ENCODE assay signal across 9 mouse cellular contexts in the genomic region with DNA sequence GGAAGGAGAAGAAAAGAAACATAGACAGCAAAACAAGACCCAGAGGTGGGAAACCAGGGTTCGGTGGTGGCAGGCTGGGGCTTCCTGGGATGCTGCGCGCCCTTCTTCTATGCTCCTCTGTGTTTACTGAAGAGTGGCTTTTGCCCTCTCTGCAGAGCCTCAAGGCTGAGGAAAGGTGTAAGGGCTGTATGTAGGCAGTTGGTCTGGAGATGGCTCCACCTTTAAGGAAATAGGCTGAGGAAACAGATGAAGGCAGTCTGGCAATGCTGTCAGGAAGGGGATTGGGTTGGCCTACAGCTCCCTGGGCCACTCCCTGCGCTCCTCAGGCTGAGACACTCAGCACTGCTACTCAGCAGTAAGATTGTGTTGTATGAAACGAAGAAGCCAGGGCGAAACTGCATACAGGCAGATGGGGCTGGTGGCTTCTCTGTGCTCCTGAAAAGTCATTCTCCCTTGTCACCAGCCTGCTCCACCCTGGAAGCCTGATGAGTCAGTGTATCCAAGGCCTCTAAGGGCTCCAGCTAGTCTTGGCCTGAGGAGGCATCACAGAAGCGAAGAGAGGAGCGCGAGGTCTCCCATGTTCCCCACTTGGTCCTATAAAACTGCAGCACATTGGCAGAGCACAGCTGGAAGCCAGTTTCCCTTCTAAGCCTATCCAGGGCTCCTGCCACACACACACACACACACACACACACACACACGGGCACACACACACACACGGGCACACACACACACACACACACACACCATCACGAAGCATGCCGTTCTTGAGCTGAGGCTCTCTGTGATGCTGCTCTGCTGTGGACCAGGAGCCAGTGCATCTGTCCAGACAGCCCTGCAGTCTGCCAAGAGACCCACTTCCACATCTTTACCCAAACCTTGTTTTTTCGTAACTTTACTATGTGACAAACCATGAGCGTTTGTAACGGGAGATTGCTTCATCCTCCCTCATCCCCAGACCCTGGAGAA.
DNase-seq lines count a peak whose midpoint lies in the region; ATAC-seq and TF ChIP-seq lines count a peak whose summit lies in the region.
"Had no signal": no experiment of that assay in that cellular context is flagged by ENCODE, and none has a peak within 500 bp of the region (broad histone marks: within the 10 kb centered on the region; RNA-seq: fewer than 3 reads in every experiment).

No protein-coding gene starts in this region.

- peaks cover 24% of the 10 kb centered on the region for H3K4me1 ChIP-seq in kidney, embryonic 16.5 days (ENCODE audit: insufficient read depth, low read length)
- peaks cover 18% of the 10 kb centered on the region for H3K4me1 ChIP-seq in forebrain, embryonic 12.5 days
- 0 out of 2 replicates have a peak, but pooled peaks cover 6% of the 10 kb centered on the region for H3K4me1 ChIP-seq in kidney, postnatal 0 days (replicated peaks; ENCODE audit: insufficient read depth, low read length)
- no peaks in the 10 kb centered on the region for H3K4me1 ChIP-seq in liver, embryonic 11.5 days (replicated peaks; ENCODE audit: control insufficient read depth, insufficient read depth, low read length)
- no peaks in the 10 kb centered on the region for H3K4me1 ChIP-seq in thymus, adult 2 months (replicated peaks; ENCODE audit: control insufficient read depth, insufficient read depth, low read length)

- peak overlapping the region; percentile 36 for H3K4me2 ChIP-seq in kidney, embryonic 16.5 days (replicated peaks; ENCODE audit: low read depth, low read length)
- H3K4me2 ChIP-seq in forebrain, embryonic 12.5 days = peak overlapping the region; percentile 8; the same call in 1 of the 2 replicates
- peak overlapping the region; percentile 23 for H3K4me2 ChIP-seq in kidney, postnatal 0 days (ENCODE audit: low read length)
- no peak overlapping the region for H3K4me2 ChIP-seq in liver, embryonic 11.5 days

- 50% methylated on average over 16 of the region's 16 CpGs for WGBS in kidney, embryonic 16.5 days
- 58% methylated on average over 16 of the region's 16 CpGs for WGBS in forebrain, embryonic 12.5 days
- WGBS in kidney, postnatal 0 days = 55% methylated on average over 16 of the region's 16 CpGs
- WGBS in liver, embryonic 11.5 days = 80% methylated on average over 16 of the region's 16 CpGs
- 88% methylated on average over 16 of the region's 16 CpGs for WGBS in thymus, adult 2 months

- no peak for TF ChIP-seq POLR2A in thymus, adult 2 months (IDR thresholded peaks at IDR 0.05; ENCODE audit: control insufficient read depth, extremely low read depth, insufficient read depth, low read length, poor library complexity)

- no peak overlapping the region for H3K4me3 ChIP-seq in kidney, embryonic 16.5 days (ENCODE audit: low read length)
- H3K4me3 ChIP-seq in forebrain, embryonic 12.5 days (replicated peaks) = no peak overlapping the region
- no peak overlapping the region for H3K4me3 ChIP-seq in kidney, postnatal 0 days (replicated peaks; ENCODE audit: low read depth, low read length)
- no peak overlapping the region for H3K4me3 ChIP-seq in liver, embryonic 11.5 days (ENCODE audit: low read depth, low read length)
- no peak overlapping the region for H3K4me3 ChIP-seq in thymus, adult 2 months (ENCODE audit: control insufficient read depth, insufficient read depth, low read length)

- no peak for TF ChIP-seq CTCF in kidney, postnatal 0 days (IDR thresholded peaks at IDR 0.05; ENCODE audit: low read depth)
- TF ChIP-seq CTCF in thymus, adult 2 months (IDR thresholded peaks at IDR 0.05; ENCODE audit: borderline replicate concordance, control insufficient read depth, extremely low read depth, insufficient read depth, low read length, poor library complexity) = no peak

- ATAC-seq in kidney, embryonic 16.5 days (ENCODE audit: low FRiP score, low TSS enrichment) = peak; percentile 64
- 0 out of 2 replicates have a peak, but pooled peaks have one; percentile 3 for ATAC-seq in forebrain, embryonic 12.5 days (ENCODE audit: low FRiP score)
- peak; percentile 38; the same call in 1 of the 2 replicates for ATAC-seq in kidney, postnatal 0 days (replicated peaks; ENCODE audit: low FRiP score, low read depth)
- no peak for ATAC-seq in liver, embryonic 11.5 days (replicated peaks; ENCODE audit: low FRiP score)
- no peak for ATAC-seq in erythroid progenitor cell, adult 5-6 weeks (replicated peaks; ENCODE audit: low FRiP score, poor library complexity, severe bottlenecking)

- no peak for DNase-seq in kidney, adult 8-10 months
- DNase-seq in kidney, postnatal 0 days (ENCODE audit: low spot score) = peak; percentile 75
- peak; percentile 13 for DNase-seq in retina, postnatal 1 day
- no peak for DNase-seq in liver, embryonic 11.5 days (ENCODE audit: low spot score)
- no peak for DNase-seq in thymus, adult 2 months
- DNase-seq: thymus, adult 18-20 months had no signal

- no peaks in the 10 kb centered on the region for H3K36me3 ChIP-seq in kidney, embryonic 16.5 days (ENCODE audit: insufficient read depth, low read length)
- H3K36me3 ChIP-seq in forebrain, embryonic 12.5 days (replicated peaks) = no peaks in the 10 kb centered on the region
- no peaks in the 10 kb centered on the region for H3K36me3 ChIP-seq in kidney, postnatal 0 days (ENCODE audit: insufficient read depth, low read length)
- no peaks in the 10 kb centered on the region for H3K36me3 ChIP-seq in liver, embryonic 11.5 days (ENCODE audit: control insufficient read depth, insufficient read depth, low read length)
- H3K36me3 ChIP-seq in thymus, adult 2 months (ENCODE audit: control insufficient read depth, insufficient read depth, low read length) = no peaks in the 10 kb centered on the region

- H3K27me3 ChIP-seq in kidney, embryonic 16.5 days (ENCODE audit: insufficient read depth, low read length) = no peaks in the 10 kb centered on the region
- H3K27me3 ChIP-seq in forebrain, embryonic 12.5 days = peaks cover 4% of the 10 kb centered on the region; the same call in 1 of the 2 replicates
- H3K27me3 ChIP-seq in kidney, postnatal 0 days (ENCODE audit: insufficient read depth, low read length) = no peaks in the 10 kb centered on the region
- H3K27me3 ChIP-seq in liver, embryonic 11.5 days (replicated peaks; ENCODE audit: control insufficient read depth, insufficient read depth, low read length) = no peaks in the 10 kb centered on the region
- H3K27me3 ChIP-seq in thymus, adult 2 months (ENCODE audit: control insufficient read depth, insufficient read depth, low read length) = no peaks in the 10 kb centered on the region

- peak overlapping the region; percentile 28; the same call in 1 of the 2 replicates for H3K9ac ChIP-seq in kidney, embryonic 16.5 days (replicated peaks; ENCODE audit: low read length)
- peak overlapping the region; percentile 7; the same call in 1 of the 2 replicates for H3K9ac ChIP-seq in forebrain, embryonic 12.5 days
- H3K9ac ChIP-seq in kidney, postnatal 0 days (ENCODE audit: low read depth, low read length) = no peak overlapping the region
- H3K9ac ChIP-seq in liver, embryonic 11.5 days (ENCODE audit: low read depth, low read length) = no peak overlapping the region

- H3K9me3 ChIP-seq in kidney, embryonic 16.5 days (ENCODE audit: low read length) = no peaks in the 10 kb centered on the region
- H3K9me3 ChIP-seq in forebrain, embryonic 12.5 days = no peaks in the 10 kb centered on the region
- no peaks in the 10 kb centered on the region for H3K9me3 ChIP-seq in kidney, postnatal 0 days (replicated peaks; ENCODE audit: low read length)
- H3K9me3 ChIP-seq in liver, embryonic 11.5 days (ENCODE audit: control insufficient read depth, low read length) = no peaks in the 10 kb centered on the region

- H3K27ac ChIP-seq in kidney, embryonic 16.5 days (ENCODE audit: low read length) = peak overlapping the region; percentile 94
- peak overlapping the region; percentile 66 for H3K27ac ChIP-seq in forebrain, embryonic 12.5 days
- H3K27ac ChIP-seq in kidney, postnatal 0 days = peak overlapping the region; percentile 60; the same call in 1 of the 2 replicates
- no peak overlapping the region for H3K27ac ChIP-seq in liver, embryonic 11.5 days (ENCODE audit: low read depth, low read length)
- no peak overlapping the region for H3K27ac ChIP-seq in thymus, adult 2 months (ENCODE audit: control insufficient read depth, insufficient read depth, low read length)

Comparison
In these comparisons a context has a peak if more than half of its experiments do, and no peak if none do; other contexts are left out.
1. H3K9ac ChIP-seq: peak in kidney, embryonic 16.5 days (single experiment) and forebrain, embryonic 12.5 days (single experiment); none in kidney, postnatal 0 days (single experiment) and liver, embryonic 11.5 days (single experiment).
2. DNase-seq: peak in kidney, postnatal 0 days (single experiment) and retina, postnatal 1 day (single experiment); none in kidney, adult 8-10 months (0 of 2), liver, embryonic 11.5 days (single experiment) and thymus, adult 2 months (single experiment).
3. ATAC-seq: peak in kidney, embryonic 16.5 days (single experiment), forebrain, embryonic 12.5 days (single experiment) and kidney, postnatal 0 days (single experiment); none in liver, embryonic 11.5 days (single experiment) and erythroid progenitor cell, adult 5-6 weeks (single experiment).
4. H3K27ac ChIP-seq: peak in kidney, embryonic 16.5 days (single experiment), forebrain, embryonic 12.5 days (single experiment) and kidney, postnatal 0 days (single experiment); none in liver, embryonic 11.5 days (single experiment) and thymus, adult 2 months (single experiment).